Mouse (Mus musculus): Measurements from ENCODE around the gene Hdac11. TPM values are rescaled to one million over a fixed set of nuclear protein-coding genes. Genes with fewer than 3 reads are reported as not detected.
"Not testable (repeated sequence)": the region's sequence is repeated elsewhere in the genome, so short reads cannot be mapped to it uniquely, and the experiment has no call there.

Hdac11 gene
- total RNA-seq (2021): 100 to 1,000 TPM; 130 to 142 TPM
- long read RNA-seq, experiment 1, transcript Hdac11-203 (2 exons, 815 nt): minor isoform, 6 of 115 reads
- long read RNA-seq, experiment 1, transcript Hdac11-201 (10 exons, 2,653 nt): major isoform, 74 of 115 reads
- long read RNA-seq, experiment 1, partial matches to known transcripts: 31 of 115 reads
- long read RNA-seq, experiment 1, other reads (novel, unspliced or antisense): 3 of 115 reads
- long read RNA-seq, experiment 2, transcript Hdac11-201 (10 exons, 2,653 nt): major isoform, 72 of 101 reads
- long read RNA-seq, experiment 2, partial matches to known transcripts: 9 of 101 reads
- long read RNA-seq, experiment 2, other reads (novel, unspliced or antisense): 16 of 101 reads

GRCm38 (mm10) chr6:91156554-91157236, at the start of gene Hdac11:
Hdac11 (plus strand) TSS chr6:91156665.
- intact Hi-C loops (cut with DNase I): no loop called here
- peak; percentile 91 to 94 for DNase-seq (ENCODE audit: low spot score in 2 of 2)

GRCm38 (mm10) chr6:91108301-91108916, 48.1 kb upstream of the Hdac11 start:
- intact Hi-C loops (cut with DNase I): no loop called here
- DNase-seq (ENCODE audit: low spot score in 2 of 2): no peak

- intact Hi-C loops (cut with DNase I): no loop called here
- DNase-seq (ENCODE audit: low spot score in 2 of 2): no peak
Measured at GRCm38 (mm10) chr6:91108917-91109450, 47.5 kb upstream of the Hdac11 start.

GRCm38 (mm10) chr6:91109489-91109888, 47.0 kb upstream of the Hdac11 start:
- no peak for DNase-seq (ENCODE audit: low spot score in 2 of 2)
- intact Hi-C loops (cut with DNase I): no loop called here

GRCm38 (mm10) chr6:91110323-91111020, 46.0 kb upstream of the Hdac11 start:
- intact Hi-C loops (cut with DNase I): no loop called here

GRCm38 (mm10) chr6:91111141-91111953, 45.1 kb upstream of the Hdac11 start:
- intact Hi-C loops (cut with DNase I): no loop called here
- no peak for DNase-seq (ENCODE audit: low spot score in 2 of 2)

More at GRCm38 (mm10) chr6:91110323-91111020, 46.0 kb upstream of the Hdac11 start:
- DNase-seq (ENCODE audit: low spot score in 2 of 2): no peak

GRCm38 (mm10) chr6:91111954-91112252, 44.6 kb upstream of the Hdac11 start:
- DNase-seq (ENCODE audit: low spot score in 2 of 2): no peak
- intact Hi-C loops (cut with DNase I): no loop called here

- intact Hi-C loops (cut with DNase I): no loop called here
- no peak for DNase-seq (ENCODE audit: low spot score in 2 of 2)
Measured at GRCm38 (mm10) chr6:91114716-91115115, 41.7 kb upstream of the Hdac11 start.

- no peak for DNase-seq (ENCODE audit: low spot score in 2 of 2)
- intact Hi-C loops (cut with DNase I): no loop called here
Measured at GRCm38 (mm10) chr6:91115158-91115557, 41.3 kb upstream of the Hdac11 start.

GRCm38 (mm10) chr6:91115863-91116243, 40.6 kb upstream of the Hdac11 start:
- DNase-seq (ENCODE audit: low spot score in 2 of 2): no peak
- intact Hi-C loops (cut with DNase I): no loop called here

GRCm38 (mm10) chr6:91116244-91117145, 40.0 kb upstream of the Hdac11 start, which contains the start of gene Nup210:
Nup210 (minus strand) TSS chr6:91116829.
- intact Hi-C loops (cut with DNase I): no loop called here
- peak; percentile 97 to 98 for DNase-seq (ENCODE audit: low spot score in 2 of 2)

GRCm38 (mm10) chr6:91117149-91117548, 39.3 kb upstream of the Hdac11 start:
- peak; percentile 21 to 64 for DNase-seq (ENCODE audit: low spot score in 2 of 2)
- intact Hi-C loops (cut with DNase I): no loop called here

- intact Hi-C loops (cut with DNase I): no loop called here
- no peak for DNase-seq (ENCODE audit: low spot score in 2 of 2)
Measured at GRCm38 (mm10) chr6:91118526-91118925, 37.9 kb upstream of the Hdac11 start.

GRCm38 (mm10) chr6:91120206-91120605, 36.3 kb upstream of the Hdac11 start:
- no peak for DNase-seq (ENCODE audit: low spot score in 2 of 2)
- intact Hi-C loops (cut with DNase I): no loop called here

- intact Hi-C loops (cut with DNase I); DNase-seq (ENCODE audit: low spot score in 2 of 2): not testable (repeated sequence)
Measured at GRCm38 (mm10) chr6:91121089-91121488, 35.4 kb upstream of the Hdac11 start.

- DNase-seq (ENCODE audit: low spot score in 2 of 2): no peak
- intact Hi-C loops (cut with DNase I): no loop called here
Measured at GRCm38 (mm10) chr6:91123453-91123852, 33.0 kb upstream of the Hdac11 start.

- no peak for DNase-seq (ENCODE audit: low spot score in 2 of 2)
- intact Hi-C loops (cut with DNase I): no loop called here
Measured at GRCm38 (mm10) chr6:91124286-91125227, 31.9 kb upstream of the Hdac11 start.
